Mouse (Mus musculus): ENCODE results near the gene Gm20854.
"Not testable (repeated sequence)": the region's sequence is repeated elsewhere in the genome, so short reads cannot be mapped to it uniquely, and the experiment has no call there.

Gene Gm20854

GRCm38 (mm10) chrY:85530808-85531207, at the start of gene Gm20854:
Gene Gm20854, minus strand, starts transcription at chrY:85530908.
- not testable (repeated sequence) for DNase-seq (ENCODE audit: low read depth, low spot score)
